Mouse (Mus musculus) ES-E14 (cell line): Measurements from ENCODE around the gene Cxcr1.

Experiments used
- CHD2 ChIP-seq: IDR thresholded peaks from 2 replicates; pipeline ENCODE4 v1.6.1; 2014; ENCODE audit warnings: mild to moderate bottlenecking, low read depth, low read length, inconsistent platforms
- HCFC1 ChIP-seq: IDR thresholded peaks from 2 replicates; pipeline ENCODE4 v1.6.1; 2012; ENCODE audit warnings: low read length, inconsistent platforms, borderline replicate concordance; ENCODE audit not compliant: insufficient read depth
- MAFK ChIP-seq: IDR thresholded peaks from 2 replicates; pipeline ENCODE4 v1.6.1; 2014; ENCODE audit warnings: mild to moderate bottlenecking, low read depth, low read length, inconsistent platforms; ENCODE audit not compliant: insufficient read depth
- ZC3H11A ChIP-seq: IDR thresholded peaks from 2 replicates; pipeline ENCODE4 v1.6.1; 2012; ENCODE audit warnings: low read depth, mild to moderate bottlenecking, inconsistent platforms, low read length, borderline replicate concordance
- ZNF384 ChIP-seq: IDR thresholded peaks from 2 replicates; pipeline ENCODE4 v1.6.1; 2012; ENCODE audit warnings: low read depth, low read length, inconsistent platforms

DNA sequence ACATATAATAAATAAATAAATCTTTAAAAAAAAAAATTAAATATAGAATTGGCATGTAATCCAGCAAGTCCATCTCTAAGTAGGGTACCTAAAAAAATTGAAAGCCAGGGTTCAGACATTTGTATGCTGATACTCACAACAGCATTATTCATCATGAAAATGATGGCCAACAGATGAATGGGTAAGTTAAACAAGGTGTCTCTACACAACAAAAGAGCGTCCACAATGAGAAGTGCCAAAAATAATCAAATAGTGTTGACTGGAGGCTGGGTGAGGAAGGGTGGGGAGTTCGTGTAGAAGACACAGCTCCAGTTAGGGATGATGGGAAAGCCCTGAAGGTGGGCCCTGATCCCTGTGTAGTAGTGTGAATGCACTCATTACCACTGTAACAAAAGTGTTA, 34.4 kb downstream of the Cxcr1 start:
- TF ChIP-seq ZNF384, result no peak
- no peak for TF ChIP-seq MAFK
- no peak for TF ChIP-seq CHD2
- no peak for TF ChIP-seq ZC3H11A
- no peak for TF ChIP-seq HCFC1
